ENCODE assay signal across 25 mouse cellular contexts in the genomic region with DNA sequence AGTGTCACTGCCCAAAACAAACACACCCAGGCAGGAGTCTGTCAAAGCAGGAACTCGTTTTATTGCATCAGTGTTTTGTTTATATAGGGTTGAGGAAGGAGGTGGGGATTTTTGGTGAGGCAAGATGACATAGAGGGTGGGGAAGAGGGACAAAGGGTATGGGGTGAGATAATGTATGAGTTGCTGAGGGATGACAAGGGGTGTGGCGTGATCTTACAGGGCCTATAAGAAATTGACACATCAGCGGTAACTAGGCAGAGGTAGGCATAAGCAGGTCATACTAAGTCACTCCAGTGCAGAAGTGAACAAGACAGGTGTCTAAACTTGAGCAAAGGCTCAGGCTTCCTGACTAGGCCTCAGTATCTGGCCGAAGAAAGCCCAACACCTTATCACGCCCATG.
DNase-seq lines count a peak whose midpoint lies in the region; ATAC-seq and TF ChIP-seq lines count a peak whose summit lies in the region.
"Had no signal": no experiment of that assay in that cellular context is flagged by ENCODE, and none has a peak within 500 bp of the region (broad histone marks: within the 10 kb centered on the region; RNA-seq: fewer than 3 reads in every experiment).

No protein-coding gene starts in this region.

- 65% methylated on average over 5 of the region's 5 CpGs for WGBS in kidney, embryonic 15.5 days
- WGBS in intestine, postnatal 0 days: 52% methylated on average over 5 of the region's 5 CpGs
- WGBS in stomach, postnatal 0 days: 66% methylated on average over 5 of the region's 5 CpGs

- H3K4me1 ChIP-seq in kidney, embryonic 15.5 days: no peaks in the 10 kb centered on the region
- H3K4me1 ChIP-seq in intestine, postnatal 0 days (replicated peaks; ENCODE audit: control insufficient read depth, insufficient read depth, low read length): no peaks in the 10 kb centered on the region
- H3K4me1 ChIP-seq in stomach, postnatal 0 days (replicated peaks; ENCODE audit: control insufficient read depth, insufficient read depth): no peaks in the 10 kb centered on the region
- H3K4me1 ChIP-seq: embryonic facial prominence, embryonic 10.5 days; forebrain, embryonic 10.5 days; heart, embryonic 13.5 days; hindbrain, embryonic 12.5 days had no signal

- no peak overlapping the region for H3K9ac ChIP-seq in kidney, embryonic 15.5 days
- H3K9ac ChIP-seq in intestine, postnatal 0 days (ENCODE audit: low read depth, low read length): no peak overlapping the region
- no peak overlapping the region for H3K9ac ChIP-seq in stomach, postnatal 0 days (ENCODE audit: low read length)
- H3K9ac ChIP-seq: heart, embryonic 13.5 days; hindbrain, embryonic 12.5 days had no signal

- H3K27me3 ChIP-seq in kidney, embryonic 15.5 days: no peaks in the 10 kb centered on the region
- no peaks in the 10 kb centered on the region for H3K27me3 ChIP-seq in intestine, postnatal 0 days (replicated peaks; ENCODE audit: control insufficient read depth, insufficient read depth, low read length)
- H3K27me3 ChIP-seq in stomach, postnatal 0 days (ENCODE audit: control insufficient read depth, insufficient read depth, low read length): no peaks in the 10 kb centered on the region
- H3K27me3 ChIP-seq: heart, embryonic 13.5 days; hindbrain, embryonic 12.5 days; Patski had no signal

- H3K4me3 ChIP-seq in kidney, embryonic 15.5 days (replicated peaks): no peak overlapping the region
- no peak overlapping the region for H3K4me3 ChIP-seq in intestine, postnatal 0 days (ENCODE audit: low read depth, low read length)
- no peak overlapping the region for H3K4me3 ChIP-seq in stomach, postnatal 0 days (ENCODE audit: low read depth, low read length)
- H3K4me3 ChIP-seq: embryonic facial prominence, embryonic 10.5 days; erythroblast, embryonic 14.5 days; forebrain, embryonic 10.5 days; heart, embryonic 13.5 days; hindbrain, embryonic 12.5 days had no signal

- TF ChIP-seq CTCF in intestine, postnatal 0 days (IDR thresholded peaks at IDR 0.05; ENCODE audit: low read depth): no peak
- no peak for TF ChIP-seq CTCF in stomach, postnatal 0 days (IDR thresholded peaks at IDR 0.05; ENCODE audit: low read depth)

- TF ChIP-seq EP300 in stomach, postnatal 0 days (optimal IDR thresholded peaks at IDR 0.05): no peak

- H3K36me3 ChIP-seq in kidney, embryonic 15.5 days: no peaks in the 10 kb centered on the region
- no peaks in the 10 kb centered on the region for H3K36me3 ChIP-seq in intestine, postnatal 0 days (ENCODE audit: control insufficient read depth, insufficient read depth)
- no peaks in the 10 kb centered on the region for H3K36me3 ChIP-seq in stomach, postnatal 0 days (ENCODE audit: control insufficient read depth, insufficient read depth, low read length)
- H3K36me3 ChIP-seq: embryonic facial prominence, embryonic 10.5 days; forebrain, embryonic 10.5 days; heart, embryonic 13.5 days; hindbrain, embryonic 12.5 days had no signal

- no peak overlapping the region for H3K4me2 ChIP-seq in kidney, embryonic 15.5 days
- no peak overlapping the region for H3K4me2 ChIP-seq in intestine, postnatal 0 days (replicated peaks; ENCODE audit: low read depth)
- H3K4me2 ChIP-seq in stomach, postnatal 0 days (replicated peaks; ENCODE audit: low read depth): no peak overlapping the region
- H3K4me2 ChIP-seq: heart, embryonic 13.5 days; hindbrain, embryonic 12.5 days had no signal

- H3K27ac ChIP-seq in kidney, embryonic 15.5 days: no peak overlapping the region
- H3K27ac ChIP-seq in intestine, postnatal 0 days (ENCODE audit: low read depth, low read length): no peak overlapping the region
- no peak overlapping the region for H3K27ac ChIP-seq in stomach, postnatal 0 days (replicated peaks)
- H3K27ac ChIP-seq: embryonic facial prominence, embryonic 10.5 days; forebrain, embryonic 10.5 days; heart, embryonic 13.5 days; hindbrain, embryonic 12.5 days had no signal

- ATAC-seq in kidney, embryonic 15.5 days (replicated peaks; ENCODE audit: low FRiP score): 0 out of 2 replicates have a peak, but pooled peaks have one; percentile 43
- peak; percentile 69 for ATAC-seq in intestine, postnatal 0 days
- peak; percentile 96 for ATAC-seq in stomach, postnatal 0 days (ENCODE audit: low FRiP score, low TSS enrichment)
- ATAC-seq: CD4-positive, CD25-positive, alpha-beta regulatory T cell, adult 4 months; forebrain, embryonic 14.5 days; hindbrain, embryonic 16.5 days; Patski had no signal

- no peak for DNase-seq in kidney, adult 8-10 months
- DNase-seq in urinary bladder, postnatal 25 days (ENCODE audit: low spot score): peak; percentile 3
- DNase-seq in urinary bladder, postnatal 10 days (ENCODE audit: low spot score): no peak
- DNase-seq in stomach, postnatal 0 days (ENCODE audit: low spot score): peak; percentile 14
- DNase-seq in adipocyte (ENCODE audit: low spot score): no peak
- no peak for DNase-seq in thymus, postnatal 10 days (ENCODE audit: low spot score in 2 of 2)
- DNase-seq: adrenal gland, adult 8-10 months; B cell, adult 2 months; cerebellum, adult 11 months; cerebellum, adult 8-10 months; cerebellum, postnatal 25 days; gastrocnemius, postnatal 36 days; heart, adult 11 months; heart, postnatal 36 days had no signal

- no peaks in the 10 kb centered on the region for H3K9me3 ChIP-seq in kidney, embryonic 15.5 days (replicated peaks)
- no peaks in the 10 kb centered on the region for H3K9me3 ChIP-seq in intestine, postnatal 0 days (ENCODE audit: control insufficient read depth)
- no peaks in the 10 kb centered on the region for H3K9me3 ChIP-seq in stomach, postnatal 0 days (ENCODE audit: control insufficient read depth, low read length)
- H3K9me3 ChIP-seq: embryonic facial prominence, embryonic 10.5 days; forebrain, embryonic 10.5 days; heart, embryonic 13.5 days; hindbrain, embryonic 12.5 days had no signal

Comparison
In these comparisons a context has a peak if more than half of its experiments do, and no peak if none do; other contexts are left out.
1. DNase-seq: peak in urinary bladder, postnatal 25 days (single experiment) and stomach, postnatal 0 days (single experiment); none in kidney, adult 8-10 months (0 of 2), urinary bladder, postnatal 10 days (single experiment), adipocyte (single experiment) and thymus, postnatal 10 days (0 of 2).
2. ATAC-seq: peak in every context shown above with its lines; median percentile 96 in stomach, postnatal 0 days; 69 in intestine, postnatal 0 days; 43 in kidney, embryonic 15.5 days.